Mouse (Mus musculus) MEL (cell line): ENCODE results near the gene Kantr.
"Not testable (repeated sequence)": the region's sequence is repeated elsewhere in the genome, so short reads cannot be mapped to it uniquely, and the experiment has no call there.

Source experiments
- CTCF ChIP-seq, 3 experiments: IDR thresholded peaks in 2 of 3; conservative IDR thresholded peaks in 1 of 3; 2 replicates each; pipeline ENCODE4 v1.5.1; 2011 to 2012; ENCODE audit warnings: low read length in 3 of 3, low read depth in 2 of 3, mild to moderate bottlenecking in 2 of 3, improper control_type of control experiment in 1 of 3, inconsistent platforms in 1 of 3, mixed read lengths in 1 of 3, moderate library complexity in 1 of 3; ENCODE audit not compliant: control insufficient read depth in 1 of 3, insufficient read depth in 1 of 3, poor library complexity in 1 of 3, severe bottlenecking in 1 of 3
- GATA1 ChIP-seq: IDR thresholded peaks from 2 replicates; pipeline ENCODE4 v1.6.1; 2011; ENCODE audit warnings: low read depth, low read length, improper control_type of control experiment
- MAFK ChIP-seq: IDR thresholded peaks from 2 replicates; pipeline ENCODE4 v1.6.1; 2011; ENCODE audit warnings: low read depth, mild to moderate bottlenecking, low read length, improper control_type of control experiment, borderline replicate concordance
- POLR2A ChIP-seq, 2 experiments: IDR thresholded peaks; 2 replicates each; pipeline ENCODE4 v1.6.1; 2011 to 2012; ENCODE audit warnings: low read length in 2 of 2, mild to moderate bottlenecking in 2 of 2, control low read depth in 1 of 2, improper control_type of control experiment in 1 of 2, low read depth in 1 of 2, moderate library complexity in 1 of 2; ENCODE audit not compliant: control insufficient read depth in 1 of 2, insufficient read depth in 1 of 2, poor library complexity in 1 of 2
- TBP ChIP-seq: IDR thresholded peaks from 2 replicates; pipeline ENCODE4 v1.8.0; 2011; ENCODE audit warnings: low read depth, low read length, improper control_type of control experiment

DNA sequence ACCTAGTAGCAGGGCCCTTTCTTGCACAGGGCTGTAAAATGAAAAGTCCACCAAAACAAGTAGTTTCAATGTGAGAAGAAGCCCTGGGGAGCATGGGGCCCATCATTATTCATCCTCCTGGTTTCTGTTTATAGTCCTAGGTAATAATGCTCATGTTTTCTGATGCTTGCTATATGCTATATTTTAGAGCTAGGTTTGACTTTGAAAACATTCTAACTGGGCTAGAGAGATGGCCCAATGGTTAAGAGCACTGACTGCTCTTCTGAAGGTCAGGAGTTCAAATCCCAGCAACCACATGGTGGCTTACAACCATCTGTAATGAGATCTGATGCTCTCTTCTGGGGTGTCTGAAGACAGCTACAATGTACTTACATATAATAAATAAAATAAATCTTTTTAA, 2.1 kb upstream of the Kantr start:
- TF ChIP-seq POLR2A (IDR thresholded peaks at IDR 0.05; ENCODE audit: control insufficient read depth in 1 of 2, insufficient read depth in 1 of 2, low read depth in 1 of 2, low read length in 2 of 2, poor library complexity in 1 of 2); CTCF (IDR thresholded peaks at IDR 0.05 in 2 of 3, conservative IDR thresholded peaks at IDR 0.05 in 1 of 3; ENCODE audit: control insufficient read depth in 1 of 3, insufficient read depth in 1 of 3, low read depth in 2 of 3, low read length in 3 of 3, poor library complexity in 1 of 3, severe bottlenecking in 1 of 3); GATA1; MAFK: not testable (repeated sequence)
- peak; percentile 50; the same call in 1 of the 2 replicates for TF ChIP-seq TBP
